Mouse (Mus musculus) monocyte, adult 2 months (primary cell): Measurements from ENCODE around the gene Icam5.
A peak's percentile ranks its signal among the peaks of the same experiment; 100 is the strongest.
"Not testable (repeated sequence)": the region's sequence is repeated elsewhere in the genome, so short reads cannot be mapped to it uniquely, and the experiment has no call there.

ENCODE experiments used
- DNase-seq, 2 experiments: peaks; one replicate each; pipeline ENCODE4 v3.0.0; 2022; ENCODE audit warnings: low spot score in 2 of 2, low read depth in 1 of 2

Icam5 gene

GRCm38 (mm10) chr9:21031896-21032351 is at the start of gene Icam5:
TSS of gene Icam5 (plus strand) at chr9:21032073.
- DNase-seq: no peak

- DNase-seq: no peak
Observed at GRCm38 (mm10) chr9:20982171-20982570, 49.7 kb upstream of the Icam5 start.

- no peak for DNase-seq
Observed at GRCm38 (mm10) chr9:20983169-20983568, 48.7 kb upstream of the Icam5 start.

GRCm38 (mm10) chr9:20986952-20987686 is 44.8 kb upstream of the Icam5 start:
- no peak for DNase-seq

- DNase-seq: no peak
Observed at GRCm38 (mm10) chr9:20987953-20988352, 43.9 kb upstream of the Icam5 start.

- DNase-seq: no peak
Observed at GRCm38 (mm10) chr9:20990861-20991260, 41.0 kb upstream of the Icam5 start.

GRCm38 (mm10) chr9:20991587-20991986 is 40.3 kb upstream of the Icam5 start:
- DNase-seq: no peak

- no peak for DNase-seq
Observed at GRCm38 (mm10) chr9:20993165-20993898, 38.5 kb upstream of the Icam5 start.

GRCm38 (mm10) chr9:20995069-20995468 is 36.8 kb upstream of the Icam5 start:
- no peak for DNase-seq

- no peak for DNase-seq
Observed at GRCm38 (mm10) chr9:20997065-20997464, 34.8 kb upstream of the Icam5 start.

- not testable (repeated sequence) for DNase-seq
Observed at GRCm38 (mm10) chr9:20998337-20998736, 33.5 kb upstream of the Icam5 start.

GRCm38 (mm10) chr9:21000811-21001210 is 31.1 kb upstream of the Icam5 start:
- DNase-seq: no peak

GRCm38 (mm10) chr9:21001651-21002200 is 30.1 kb upstream of the Icam5 start:
- no peak for DNase-seq

GRCm38 (mm10) chr9:21002270-21002626 is 29.6 kb upstream of the Icam5 start:
- DNase-seq: no peak

- DNase-seq: peak; percentile 55 to 81
Observed at GRCm38 (mm10) chr9:21002627-21003551, 29.0 kb upstream of the Icam5 start, which contains the start of gene Mrpl4. TSS of gene Mrpl4 (plus strand) at chr9:21002738.

- DNase-seq: no peak
Observed at GRCm38 (mm10) chr9:21007313-21007952, 24.4 kb upstream of the Icam5 start.

GRCm38 (mm10) chr9:21008007-21008406 is 23.9 kb upstream of the Icam5 start:
- DNase-seq: no peak

- DNase-seq: no peak
Observed at GRCm38 (mm10) chr9:21010362-21010761, 21.5 kb upstream of the Icam5 start.

- not testable (repeated sequence) for DNase-seq
Observed at GRCm38 (mm10) chr9:21010939-21011541, 20.8 kb upstream of the Icam5 start.

- no peak for DNase-seq
Observed at GRCm38 (mm10) chr9:21011846-21012312, 20.0 kb upstream of the Icam5 start.
